Mouse (Mus musculus) neutrophil, adult 5-6 weeks (primary cell): ENCODE results near the gene Mpig6b. TPM values are rescaled to one million over a fixed set of nuclear protein-coding genes. Genes with fewer than 3 reads are reported as not detected.
"Not testable (repeated sequence)": the region's sequence is repeated elsewhere in the genome, so short reads cannot be mapped to it uniquely, and the experiment has no call there.

ENCODE experiments used
- ATAC-seq: fragments of 151-379, 151-347 bp; 2 replicates; pipeline ENCODE4 v1.8.0; 2017; ENCODE audit warnings: mild to moderate bottlenecking, moderate TSS enrichment; ENCODE audit not compliant: insufficient number of reproducible peaks, poor library complexity, low FRiP score, severe bottlenecking; ENCODE audit errors: extremely low read depth
- total RNA-seq: library from RNA; stranded (forward); fragments of 200-1000 nt; gene quantifications from 2 replicates; pipeline ENCODE4 v1.2.3, GENCODE M21; 2017

Mpig6b gene
- total RNA-seq, 1 experiment from 2014 or later = 2.1 TPM

DNA sequence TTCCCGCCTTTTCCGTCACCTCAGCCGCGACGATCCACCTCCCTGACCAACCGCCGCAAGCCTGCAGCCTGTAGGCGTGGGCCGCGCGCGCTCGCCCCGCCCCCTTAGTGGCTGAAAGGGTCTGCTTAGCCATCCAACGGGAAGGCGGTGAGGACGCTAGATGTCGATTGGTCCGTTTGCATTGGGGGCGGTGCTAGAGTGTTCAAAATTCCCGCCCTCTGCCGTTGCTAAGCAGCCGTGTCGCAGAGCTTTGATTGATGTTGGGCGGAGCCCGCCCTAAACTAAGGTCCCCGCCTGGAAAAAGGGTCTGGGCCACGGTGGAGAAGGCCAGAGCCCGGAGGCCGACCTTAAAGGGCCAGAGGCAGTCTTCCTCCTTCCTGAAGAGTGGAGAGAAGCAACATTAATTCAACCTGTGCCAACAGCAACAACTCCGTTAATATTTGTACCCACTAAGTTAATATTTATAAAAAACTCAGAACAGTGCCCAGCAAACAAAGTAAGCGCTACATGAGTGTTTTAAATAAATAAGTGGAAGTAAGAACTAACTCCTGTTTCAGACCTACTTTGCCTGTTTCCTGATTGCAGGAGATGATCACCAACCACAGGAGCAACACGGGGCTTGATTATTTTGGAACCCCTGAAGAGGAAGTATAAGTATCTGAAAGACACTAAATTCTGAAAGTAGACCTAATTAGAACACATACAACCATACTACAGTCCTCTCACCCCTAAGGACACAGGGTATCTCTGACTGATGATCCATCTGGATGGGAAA is 19.1 kb downstream of the Mpig6b start, which contains the start of gene Msh5:
Gene Msh5, minus strand, starts transcription at position 65 of the 775 bp plus-strand sequence.
- ATAC-seq = peak; percentile 83

DNA sequence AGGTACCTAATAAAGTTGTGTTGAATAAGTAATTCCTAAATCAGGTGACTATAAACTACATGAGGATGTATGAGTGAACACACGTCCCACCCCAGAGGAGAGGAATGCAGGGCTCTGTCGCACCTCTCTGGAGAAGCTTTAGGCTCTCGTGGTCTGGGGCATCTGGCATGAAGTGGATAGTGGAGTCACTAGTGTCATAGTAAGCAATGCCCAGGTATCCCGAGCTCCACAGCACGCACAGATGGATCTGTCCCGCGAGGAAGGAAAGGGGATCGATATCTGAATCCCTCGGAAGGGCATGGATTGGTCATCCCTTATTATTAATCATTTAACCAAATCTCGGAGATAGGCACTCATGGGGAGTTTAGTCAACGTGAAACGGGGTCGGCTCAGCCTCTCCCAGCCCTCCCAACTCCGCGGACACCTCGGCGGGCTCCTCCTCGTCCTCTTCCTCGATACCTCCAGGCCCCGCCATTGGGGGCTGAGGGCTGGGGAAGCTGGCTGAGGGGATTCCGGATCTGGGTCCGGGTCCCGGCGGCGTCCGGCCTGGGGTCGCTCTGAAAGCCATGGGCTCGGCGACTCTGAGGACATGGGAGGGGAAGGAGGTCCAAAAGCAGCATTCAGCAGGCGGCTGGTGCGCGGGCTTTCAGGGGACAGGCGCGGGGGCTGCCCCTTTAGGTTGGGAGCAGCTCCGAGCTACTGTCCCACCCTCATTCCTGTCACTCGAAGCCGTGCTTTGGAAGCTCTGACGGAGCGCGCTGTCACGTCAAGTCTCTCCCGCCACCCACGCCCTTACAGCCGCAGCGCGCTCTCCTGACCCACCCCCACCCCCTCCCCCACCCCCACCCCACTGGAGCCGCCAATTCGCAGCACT is 19.9 kb downstream of the Mpig6b start:
- ATAC-seq = peak; percentile 1; the same call in 1 of the 2 replicates

DNA sequence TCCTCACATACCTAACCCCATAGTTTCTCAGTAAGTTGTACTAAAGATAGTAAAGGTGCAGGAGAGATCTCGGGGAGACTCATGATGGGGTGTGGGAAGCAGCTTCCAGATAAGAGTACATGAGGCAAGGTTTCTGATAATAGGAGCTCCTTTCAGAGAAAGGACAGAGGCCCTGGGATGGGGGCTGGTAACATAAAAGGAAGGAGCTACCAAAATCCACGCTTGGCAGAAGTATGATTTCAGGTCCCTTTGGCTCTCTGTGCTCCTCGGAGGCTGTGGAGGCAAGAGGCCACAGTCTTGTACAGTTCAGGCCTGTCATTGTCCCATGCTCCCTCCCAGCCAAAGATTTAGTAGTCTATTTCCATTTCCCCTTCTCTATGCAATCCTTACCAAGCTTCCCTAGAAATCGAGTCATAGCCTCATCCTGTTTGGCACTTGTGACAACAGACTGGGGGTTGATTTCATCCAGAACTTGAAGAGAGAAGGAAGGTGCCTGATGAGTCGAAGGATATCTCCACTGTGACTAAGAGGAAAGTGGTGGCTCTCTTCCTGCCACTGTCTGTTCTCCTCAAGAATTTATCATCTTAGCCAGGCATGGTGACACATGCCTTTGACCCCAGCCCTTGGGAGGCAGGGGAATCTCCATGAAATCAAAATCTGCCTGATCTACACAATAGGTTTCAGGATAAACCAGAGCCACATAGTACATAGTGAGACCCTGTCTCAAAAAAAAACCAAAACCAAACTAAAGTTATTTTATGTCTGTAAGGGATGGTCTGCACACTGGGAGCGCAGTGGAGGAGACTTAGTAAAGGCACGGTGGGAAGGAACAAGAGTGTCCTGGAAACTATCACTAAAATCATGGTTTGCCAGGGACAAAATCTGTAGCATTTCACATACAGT is 20.8 kb downstream of the Mpig6b start:
- ATAC-seq = no peak

DNA sequence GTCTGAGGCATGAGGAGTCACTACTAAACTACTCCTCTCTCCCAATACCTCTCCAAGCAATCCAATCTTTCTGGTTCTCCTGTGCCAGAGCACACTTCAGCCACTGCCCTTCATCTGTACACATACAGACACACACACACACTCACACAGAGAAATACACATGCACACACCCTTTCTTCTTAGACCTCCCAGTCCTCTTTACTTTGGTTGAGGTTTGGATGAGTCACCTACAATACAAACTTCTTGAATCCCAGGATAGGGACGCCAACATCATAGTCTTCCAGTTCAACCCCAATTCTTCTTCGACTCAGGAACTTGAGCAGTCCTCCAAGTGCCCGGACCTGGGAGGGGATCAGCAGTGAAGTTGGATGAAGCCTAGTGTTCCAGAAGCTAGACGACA is 22.2 kb downstream of the Mpig6b start:
- ATAC-seq = no peak

DNA sequence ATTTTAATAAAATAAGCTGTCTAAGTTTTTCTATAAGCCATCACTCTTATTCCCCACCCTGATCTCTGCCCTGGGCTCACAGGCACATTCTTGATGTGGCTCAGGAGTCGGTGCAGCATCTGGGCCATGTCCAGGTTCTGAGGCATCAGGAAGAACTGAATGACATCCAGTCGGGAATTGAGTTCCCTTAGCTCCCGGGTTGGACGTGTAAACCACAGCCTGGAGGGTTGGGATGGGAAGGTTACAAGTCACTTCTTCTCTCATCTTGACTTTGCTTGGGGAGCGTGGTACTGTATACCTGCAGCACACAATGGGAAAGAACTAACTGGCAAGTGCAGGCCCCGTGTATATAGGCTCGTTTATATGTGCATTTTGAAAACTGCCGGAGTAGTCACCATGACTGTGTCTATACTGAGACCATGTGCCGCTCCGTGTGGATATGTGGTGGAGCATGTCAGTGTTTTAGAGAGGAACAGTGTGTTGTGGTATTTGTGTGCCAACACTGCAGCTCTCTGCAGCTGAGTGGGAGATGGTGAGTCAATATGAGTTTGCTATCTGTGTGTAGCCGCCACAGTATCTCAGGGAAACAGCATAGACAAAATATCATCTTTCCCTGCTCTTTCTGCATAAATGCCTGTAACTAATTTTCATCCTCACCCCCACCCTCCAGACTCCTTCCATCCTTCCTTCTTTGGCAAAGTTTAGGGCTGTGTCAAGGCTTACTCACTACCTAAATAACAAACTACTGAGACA is 26.7 kb downstream of the Mpig6b start:
- no peak for ATAC-seq

DNA sequence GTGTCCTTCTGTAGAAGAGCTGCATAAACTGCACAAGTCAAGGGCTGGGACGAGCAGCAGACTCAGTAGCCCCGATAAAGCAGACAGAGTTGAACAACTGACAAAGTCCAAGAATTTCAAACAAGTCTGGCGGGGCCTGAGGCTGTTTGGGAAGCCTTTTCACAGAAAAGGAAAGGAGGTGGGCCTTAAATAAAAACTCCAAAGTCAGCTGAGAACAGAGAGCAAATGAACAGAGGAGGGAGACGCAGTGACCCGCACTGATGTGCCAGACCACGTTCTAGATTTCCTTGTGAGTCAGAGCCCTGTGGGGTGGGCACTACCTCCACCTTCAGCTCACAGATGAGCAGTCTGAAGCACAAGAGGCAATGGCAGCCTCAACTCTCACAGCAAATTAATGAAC is 31.1 kb downstream of the Mpig6b start:
- ATAC-seq = no peak

DNA sequence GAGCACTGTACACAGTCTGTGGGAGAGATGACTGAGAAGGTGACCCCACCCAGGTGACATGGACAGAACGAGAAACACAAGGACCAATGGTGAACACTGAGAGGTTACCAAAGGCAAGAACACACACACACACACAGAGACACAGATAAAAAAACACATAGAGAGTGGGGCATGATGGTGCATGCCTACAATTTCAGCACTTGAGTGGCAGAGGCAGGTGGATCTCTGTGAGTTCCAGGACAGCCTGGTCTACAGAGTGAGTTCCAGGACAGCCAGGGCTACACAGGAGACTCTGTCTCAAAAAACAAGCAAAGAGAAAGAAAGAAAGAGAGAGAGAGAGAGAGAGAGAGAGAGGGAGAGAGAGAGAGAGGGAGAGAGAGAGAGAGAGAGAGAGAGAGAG is 32.3 kb downstream of the Mpig6b start:
- ATAC-seq = not testable (repeated sequence)

DNA sequence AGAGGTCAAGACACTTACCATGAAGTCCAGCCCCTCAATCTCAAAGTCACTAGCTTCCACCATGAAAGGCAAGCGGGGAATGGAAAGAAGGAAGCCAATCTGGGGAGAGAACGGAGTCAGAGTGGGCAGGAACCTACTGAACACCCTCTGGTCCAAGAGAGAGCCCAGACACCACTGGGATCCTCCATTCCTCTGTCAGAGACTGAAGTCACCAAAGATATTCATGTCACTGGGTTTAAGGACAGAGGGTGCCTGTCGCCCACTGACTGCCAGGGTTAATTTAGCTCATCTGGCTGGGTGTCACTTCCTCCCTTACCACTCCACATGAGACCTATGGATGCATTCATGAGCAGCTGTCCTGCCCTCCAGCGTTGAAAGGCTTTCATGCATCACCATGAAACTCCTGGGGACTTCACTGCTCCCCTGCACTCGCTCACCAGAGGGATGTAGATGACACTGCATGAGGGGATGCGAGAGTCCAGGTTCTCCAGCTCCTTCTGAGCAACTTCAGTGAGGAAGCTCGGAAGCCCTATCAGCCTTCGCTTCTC is 33.6 kb downstream of the Mpig6b start:
- no peak for ATAC-seq

DNA sequence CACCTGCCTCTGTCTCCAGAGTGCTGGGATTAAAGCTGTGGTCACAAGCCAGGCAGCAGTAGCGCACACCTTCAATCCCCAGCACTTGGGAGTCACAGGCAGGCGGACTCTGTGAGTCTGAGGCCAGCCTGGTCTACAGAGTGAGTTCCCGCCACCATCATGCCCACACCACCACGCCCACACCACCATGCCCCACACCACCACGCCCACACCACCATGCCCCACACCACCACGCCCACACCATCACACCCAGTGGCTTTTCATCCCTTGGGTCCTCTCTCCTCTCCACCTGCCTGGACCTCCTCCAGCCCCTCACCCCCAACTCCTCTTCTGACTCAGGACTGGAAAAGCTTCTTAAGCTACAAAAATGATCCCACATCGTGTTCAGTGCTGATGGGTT is 34.1 kb downstream of the Mpig6b start:
- no peak for ATAC-seq

DNA sequence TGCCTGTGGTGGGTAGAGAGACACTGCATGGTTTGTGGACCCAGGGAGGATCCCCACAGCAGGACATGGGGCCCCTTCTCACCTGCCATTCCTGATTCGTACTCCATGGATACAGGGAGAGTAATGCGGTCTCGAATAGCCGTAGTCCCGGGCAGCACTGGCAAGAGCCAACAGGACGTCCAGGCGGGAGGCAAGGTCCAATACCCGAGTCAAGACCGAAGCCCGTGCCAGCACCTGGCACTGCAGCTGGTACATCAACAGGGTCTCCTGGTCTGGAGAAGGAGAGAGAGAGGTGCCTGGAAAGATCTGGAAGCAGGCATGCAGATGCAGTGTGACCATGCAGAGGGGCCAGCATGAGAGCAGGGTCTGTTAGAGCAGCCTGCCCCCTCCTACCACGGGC is 34.7 kb downstream of the Mpig6b start:
- ATAC-seq = no peak

DNA sequence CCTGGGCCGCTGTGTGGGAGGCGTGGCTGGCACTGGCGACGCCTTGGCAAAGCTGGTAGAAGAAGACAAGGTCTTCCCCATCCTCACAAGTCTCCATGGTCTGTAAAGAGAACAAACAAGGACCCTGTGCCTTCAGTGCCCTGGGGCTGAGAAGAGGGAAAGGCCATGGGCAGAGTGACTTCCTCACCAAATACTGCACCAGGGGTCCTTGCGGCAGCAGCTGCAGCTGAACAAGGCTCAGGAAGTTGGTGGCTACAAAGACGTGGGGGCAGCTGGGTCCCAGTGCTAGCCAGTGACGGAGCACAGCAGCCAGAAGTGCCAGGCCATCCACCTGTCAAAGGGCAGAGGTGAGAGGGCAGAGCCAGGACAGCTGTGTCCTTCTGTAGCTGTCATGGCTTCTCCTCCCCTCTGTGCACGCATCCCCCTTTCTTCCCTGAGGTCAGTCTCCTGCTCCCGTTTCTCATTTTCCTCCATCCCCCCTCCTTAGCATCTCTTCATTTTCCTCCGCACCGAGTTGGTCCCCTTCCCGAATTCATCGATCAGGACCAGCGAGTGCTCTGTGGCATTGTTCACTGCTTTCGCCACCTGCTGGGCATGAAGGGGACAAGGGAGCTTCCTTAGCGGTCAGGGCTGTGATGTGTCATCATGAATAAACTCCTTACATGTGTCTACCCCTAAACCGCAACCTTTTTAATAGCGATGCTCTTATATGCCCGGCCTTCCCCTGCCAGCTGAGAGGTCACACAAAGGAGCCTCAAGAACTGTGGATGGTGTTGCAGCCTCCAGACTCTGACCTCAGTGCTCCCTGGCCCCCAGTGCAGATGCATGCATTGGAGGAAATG is 36.1 kb downstream of the Mpig6b start:
- peak; percentile 42; the same call in 1 of the 2 replicates for ATAC-seq

DNA sequence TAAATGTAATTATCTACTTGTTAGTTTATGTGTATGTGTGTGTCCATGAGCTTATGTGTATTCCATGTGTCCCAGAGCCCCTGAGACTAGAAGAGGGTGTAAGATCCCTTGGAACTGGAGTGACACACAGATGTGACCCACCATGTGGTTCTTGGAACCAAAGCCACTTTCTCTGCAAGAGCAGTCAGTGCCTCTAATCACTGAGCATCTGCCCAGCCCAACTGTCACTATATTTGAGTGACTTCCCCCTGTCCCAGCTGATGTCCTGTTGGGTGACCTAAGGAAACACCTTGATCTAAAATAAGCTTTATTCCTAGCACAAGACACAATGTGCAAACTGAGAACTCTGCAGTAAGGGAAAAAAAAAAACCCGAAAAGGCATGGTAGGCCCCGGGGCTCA is 37.7 kb downstream of the Mpig6b start:
- no peak for ATAC-seq

DNA sequence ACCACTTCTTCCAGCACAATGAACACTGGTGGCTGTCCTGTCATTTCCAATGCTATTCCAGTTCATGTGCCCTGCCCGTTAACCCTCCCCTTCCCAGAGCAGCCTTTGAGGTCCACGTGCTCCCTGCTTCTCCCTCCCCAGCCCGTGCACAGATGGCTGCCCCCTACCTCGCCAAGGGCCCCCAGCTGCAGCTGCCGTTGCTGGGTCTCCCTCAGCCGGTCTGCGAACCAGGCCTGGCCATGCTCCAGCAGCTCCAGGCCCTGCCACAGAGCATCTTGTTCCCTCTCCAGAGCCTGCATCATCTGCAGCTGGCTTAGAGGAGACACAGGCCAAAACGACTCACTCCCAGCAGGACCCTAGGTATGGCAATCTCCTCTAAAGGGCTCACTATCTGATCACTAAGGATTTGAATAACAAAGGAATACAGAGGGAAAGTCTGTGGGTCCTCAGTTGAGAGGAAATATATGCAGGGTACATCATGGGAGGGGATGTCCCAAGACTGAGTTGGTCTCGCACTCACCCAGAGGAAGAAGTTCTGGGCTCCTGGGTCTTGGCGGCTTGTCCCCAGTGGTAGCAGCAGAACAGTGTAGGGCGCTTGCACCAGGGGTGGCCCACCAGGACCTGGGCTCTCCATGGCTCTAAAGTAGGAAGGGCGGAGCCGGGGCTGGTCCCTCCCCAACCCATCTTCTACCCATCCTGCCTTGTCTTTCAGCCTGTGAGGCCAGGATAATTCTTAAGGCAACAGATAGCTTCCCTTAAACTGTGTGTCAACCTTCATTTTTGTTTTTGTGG is 38.5 kb downstream of the Mpig6b start, which contains the start of gene Sapcd1:
Gene Sapcd1, minus strand, starts transcription at position 740 of the 792 bp plus-strand sequence.
- no peak for ATAC-seq

DNA sequence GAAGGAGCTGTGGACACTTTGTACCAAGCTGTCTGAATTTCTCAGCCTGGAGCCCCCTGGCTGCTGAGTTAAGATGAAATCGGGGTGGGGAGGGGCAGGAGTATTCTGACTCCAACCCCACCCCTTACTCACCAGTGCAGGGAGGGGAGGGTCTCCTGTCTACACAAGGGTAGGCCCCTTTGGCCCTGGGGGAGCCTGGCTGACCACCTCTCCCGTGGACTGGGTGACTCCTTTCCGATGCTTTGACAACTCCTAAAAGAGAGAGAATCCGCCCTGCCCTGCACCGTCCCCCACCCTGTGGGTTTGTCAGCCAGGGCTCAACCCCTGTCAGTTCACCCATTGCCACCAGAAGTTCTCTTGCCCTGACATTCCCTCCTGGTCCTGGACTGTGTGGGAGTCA is 39.8 kb downstream of the Mpig6b start:
- ATAC-seq = no peak

DNA sequence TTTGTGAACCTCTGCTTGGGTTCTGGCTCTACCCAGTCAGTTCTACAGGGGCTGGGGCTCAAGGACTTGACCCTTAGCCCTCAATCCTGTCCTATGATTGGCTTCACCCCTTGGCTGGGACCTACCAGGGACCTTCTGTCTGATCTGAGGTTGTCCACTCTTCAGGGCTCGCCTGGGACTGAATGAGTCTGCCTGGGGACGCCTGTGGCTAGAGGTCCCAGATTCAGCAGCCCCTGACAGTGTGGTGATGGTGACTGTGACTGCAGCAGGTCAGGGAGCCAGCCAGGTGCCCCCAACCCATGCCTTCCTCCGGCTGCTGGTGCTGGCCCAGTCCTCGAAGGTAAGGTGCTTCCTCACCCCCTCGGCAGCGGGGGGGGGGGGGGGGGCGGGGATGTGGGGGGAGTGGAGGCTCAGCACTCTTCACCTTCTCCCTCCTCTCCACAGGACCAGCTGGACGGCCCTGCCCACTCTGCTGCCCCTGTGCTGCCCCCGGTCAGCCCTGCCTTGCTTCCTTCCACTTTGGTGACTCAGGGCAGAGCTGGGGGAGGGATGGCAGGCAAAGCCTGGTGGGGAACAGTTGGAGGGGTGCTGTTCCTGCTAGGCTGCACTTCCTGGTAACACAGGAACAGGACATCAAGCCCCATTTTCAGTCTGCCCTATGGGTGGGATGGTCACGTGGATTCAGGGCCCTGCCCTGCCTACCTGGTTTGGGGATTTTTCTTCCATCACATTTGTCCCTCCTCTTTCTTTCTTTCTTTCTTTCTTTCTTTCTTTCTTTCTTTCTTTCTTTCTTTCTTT is 41.1 kb downstream of the Mpig6b start:
- no peak for ATAC-seq

DNA sequence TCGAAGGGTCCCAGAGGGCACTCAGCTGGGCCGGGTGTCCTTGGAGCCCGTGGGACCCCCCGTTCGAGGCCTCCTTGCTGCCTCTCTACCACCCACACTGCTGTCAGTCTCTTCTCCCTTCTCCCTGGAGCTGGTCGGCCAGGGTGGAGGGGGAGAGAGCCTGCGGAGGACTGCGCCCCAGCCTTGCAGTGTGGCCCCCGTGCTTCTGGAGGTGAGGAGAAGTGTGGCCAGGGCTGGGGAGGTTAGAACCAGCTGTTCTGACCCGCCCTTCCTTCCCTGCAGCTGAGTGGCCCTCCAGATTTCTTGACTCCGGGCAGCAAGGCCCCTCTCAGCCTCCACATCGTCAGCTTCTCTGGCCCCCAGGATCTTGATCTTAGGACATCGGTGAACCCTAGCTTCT is 41.7 kb downstream of the Mpig6b start:
- ATAC-seq = no peak
